Mouse (Mus musculus) induced T-regulatory cell, adult 2 months (primary cell): ENCODE measurements around the gene Dnmbp.
A peak's percentile ranks its signal among the peaks of the same experiment; 100 is the strongest.

Source experiments
- DNase-seq: peaks from one replicate; pipeline ENCODE4 v3.0.0-alpha.2; 2012; ENCODE audit warnings: low read depth

Dnmbp gene

DNA sequence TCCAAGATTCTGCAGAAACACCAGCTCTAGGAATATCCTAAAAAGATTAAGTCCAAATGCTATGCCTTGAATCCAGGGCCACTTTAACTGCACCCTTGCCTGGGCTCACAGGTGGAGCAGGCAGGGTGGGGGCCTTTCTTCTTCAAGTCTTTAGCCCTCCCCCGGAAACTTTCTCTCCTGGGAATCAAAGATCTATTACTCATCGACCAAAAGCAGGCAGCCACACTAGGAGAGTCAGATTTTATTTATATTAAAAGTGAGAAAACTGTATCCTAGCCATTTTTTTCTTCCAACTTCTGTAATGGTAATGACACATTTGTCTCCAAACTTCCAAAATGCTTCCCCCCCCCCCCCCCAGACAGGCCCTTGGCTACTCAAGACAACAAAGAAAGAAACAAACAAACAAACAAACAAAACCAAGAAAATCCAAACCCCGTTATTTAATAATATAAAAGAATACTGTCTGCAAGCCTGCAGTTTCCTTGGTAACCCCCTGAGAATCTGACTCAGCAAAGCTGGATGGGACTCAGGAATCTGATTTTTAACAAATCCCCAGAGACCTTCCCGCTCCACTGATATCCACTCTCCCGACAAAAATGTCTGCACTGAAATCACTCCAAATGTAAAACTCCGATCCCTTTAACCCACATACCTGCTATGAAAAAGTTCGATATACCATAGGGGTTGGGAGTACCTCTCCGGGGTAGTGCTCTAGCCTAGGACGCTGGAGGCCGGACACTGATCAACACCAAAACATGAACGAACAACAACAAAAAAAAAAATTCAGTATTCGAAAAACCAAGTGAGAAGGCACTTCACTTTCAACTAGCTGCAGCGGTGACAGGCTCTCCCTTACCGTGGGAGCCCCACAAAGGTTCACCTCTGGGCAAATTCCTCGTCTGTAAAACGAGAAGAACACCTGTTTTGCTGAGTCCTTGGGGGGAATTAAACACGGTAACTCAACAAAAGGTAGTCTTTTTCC lies 61.6 kb downstream of the Dnmbp start:
- no peak for DNase-seq

GRCm38 (mm10) chr19:43877364-43877763 lies 62.6 kb downstream of the Dnmbp start:
- no peak for DNase-seq

DNA sequence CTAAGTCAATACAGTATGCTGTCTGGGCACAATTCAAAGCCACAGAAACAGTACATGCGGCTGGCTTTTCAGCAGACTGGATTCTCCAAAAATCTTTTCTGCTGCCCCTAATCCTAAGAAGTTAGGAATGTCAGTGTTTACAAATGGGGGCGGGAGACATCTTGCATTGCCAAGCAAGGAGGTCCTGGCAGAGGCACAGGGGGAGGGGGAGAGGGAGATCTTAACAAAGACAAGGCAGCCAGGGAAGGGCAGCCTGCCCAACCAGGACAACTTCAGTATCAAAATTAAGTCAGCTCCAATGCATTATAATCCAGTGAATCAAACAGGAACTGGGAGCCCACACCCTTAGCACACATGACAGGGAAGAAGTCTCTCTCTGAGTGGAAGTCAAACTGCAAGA lies 64.0 kb downstream of the Dnmbp start:
- DNase-seq = no peak

GRCm38 (mm10) chr19:43874351-43874750 lies 65.6 kb downstream of the Dnmbp start:
- DNase-seq = no peak

DNA sequence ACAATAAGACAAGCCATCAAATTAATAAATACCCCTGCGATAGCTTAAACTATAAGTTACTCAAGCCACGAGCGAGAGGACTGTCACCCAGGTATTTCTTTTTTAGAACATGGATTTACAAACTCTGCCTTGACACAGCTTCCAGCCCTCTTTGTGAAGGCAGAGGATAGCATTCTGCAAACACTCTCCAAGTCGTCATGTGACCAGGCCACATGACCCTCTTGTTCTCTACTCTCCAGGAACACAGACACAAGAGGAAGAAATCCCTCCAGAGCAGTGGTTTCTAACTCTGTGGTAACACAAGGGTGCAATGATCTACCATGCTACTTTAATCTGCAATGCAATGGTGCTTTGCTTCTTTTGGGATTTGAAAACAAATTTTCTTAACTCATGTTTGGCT lies 69.6 kb downstream of the Dnmbp start:
- no peak for DNase-seq

DNA sequence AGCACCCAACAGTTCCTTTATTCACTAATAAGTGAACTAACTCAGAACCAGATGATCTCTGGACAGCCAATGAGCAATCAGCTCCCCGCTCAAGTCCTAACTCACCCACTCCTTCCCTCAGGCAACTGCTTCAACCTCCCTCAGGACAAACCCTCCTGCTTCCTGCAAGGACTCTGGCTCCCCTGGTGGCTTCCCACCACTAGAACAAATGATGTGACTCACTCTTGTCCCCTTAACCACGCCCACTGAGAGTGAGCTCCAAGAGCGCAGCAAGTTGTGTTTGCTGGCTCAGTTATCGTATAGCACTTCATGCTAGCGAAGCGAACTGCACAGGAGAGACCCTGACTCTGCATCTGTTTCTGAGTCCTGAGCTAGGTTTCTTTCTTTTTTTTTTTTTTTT lies 82.6 kb downstream of the Dnmbp start:
- no peak for DNase-seq

GRCm38 (mm10) chr19:43852837-43853545 lies 87.0 kb downstream of the Dnmbp start:
- DNase-seq = peak; percentile 31

- peak; percentile 89 for DNase-seq
Measured at GRCm38 (mm10) chr19:43851996-43852630, 87.9 kb downstream of the Dnmbp start.

DNA sequence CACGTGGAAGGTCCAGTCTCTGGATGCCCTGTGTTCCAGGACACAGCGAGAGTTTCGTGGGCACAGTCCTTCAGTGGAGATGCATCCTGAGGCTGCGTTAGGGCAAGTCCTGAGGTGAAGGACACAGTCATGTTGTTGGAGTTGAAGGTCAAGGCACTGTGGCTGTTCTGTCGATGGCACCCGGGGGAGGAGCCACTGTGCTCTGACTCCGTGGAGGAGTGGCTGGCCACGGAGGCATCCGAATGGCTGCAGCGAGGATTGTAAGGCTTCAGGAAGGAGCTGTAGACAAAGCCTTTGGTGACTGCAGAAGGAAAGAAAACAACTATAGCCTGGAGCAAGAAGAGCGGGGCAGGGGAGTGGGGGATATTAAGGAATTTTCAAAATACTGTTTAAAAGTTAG lies 90.0 kb downstream of the Dnmbp start:
- DNase-seq = no peak

DNA sequence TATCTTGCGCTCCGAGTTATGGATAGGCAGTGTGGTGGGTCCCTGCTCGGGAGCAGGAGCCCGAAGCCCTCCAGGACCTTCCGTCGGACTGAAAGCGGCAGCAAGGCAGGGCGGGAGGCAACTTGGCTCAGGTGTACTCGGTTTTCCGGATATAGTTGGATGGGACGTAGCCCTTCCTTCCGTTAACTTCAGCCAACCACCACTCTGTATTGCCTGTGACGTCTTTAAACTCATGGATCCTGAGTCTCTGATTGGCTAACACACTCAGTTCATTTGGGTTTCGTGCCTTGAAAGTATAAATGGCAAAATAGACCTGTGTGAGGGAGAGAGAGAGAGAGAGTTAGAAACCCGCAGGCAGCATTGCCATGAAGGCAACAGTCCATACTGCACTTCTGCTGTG lies 92.0 kb downstream of the Dnmbp start:
- DNase-seq = no peak

- DNase-seq = no peak
Measured at GRCm38 (mm10) chr19:43847056-43847455, 92.9 kb downstream of the Dnmbp start.

- no peak for DNase-seq
Measured at GRCm38 (mm10) chr19:43845331-43845908, 94.6 kb downstream of the Dnmbp start.

DNA sequence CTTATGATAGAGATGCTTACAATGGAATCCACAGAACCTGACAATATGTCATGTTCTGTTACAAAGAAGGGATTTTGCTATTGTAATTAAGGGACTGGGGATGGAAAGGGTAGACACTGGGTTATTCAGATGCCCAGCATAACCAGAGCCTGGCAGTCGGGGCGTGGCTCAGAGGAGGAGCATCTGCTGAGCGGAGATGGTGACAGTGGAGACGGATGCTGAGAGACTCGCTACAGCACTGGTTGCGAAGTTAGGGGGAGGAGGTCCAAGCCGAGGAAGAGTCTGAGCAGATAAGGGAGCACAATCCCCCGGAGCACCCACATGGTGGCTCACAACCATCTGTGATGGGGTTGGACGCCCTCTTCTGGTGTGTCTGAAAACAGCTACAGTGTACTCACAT lies 96.8 kb downstream of the Dnmbp start:
- DNase-seq = no peak

- peak; percentile 83 for DNase-seq
Measured at GRCm38 (mm10) chr19:43832425-43833069, 107.4 kb downstream of the Dnmbp start.

GRCm38 (mm10) chr19:43826855-43827254 lies 113.1 kb downstream of the Dnmbp start:
- DNase-seq = no peak

- no peak for DNase-seq
Measured at GRCm38 (mm10) chr19:43815661-43816414, 124.2 kb downstream of the Dnmbp start.

DNA sequence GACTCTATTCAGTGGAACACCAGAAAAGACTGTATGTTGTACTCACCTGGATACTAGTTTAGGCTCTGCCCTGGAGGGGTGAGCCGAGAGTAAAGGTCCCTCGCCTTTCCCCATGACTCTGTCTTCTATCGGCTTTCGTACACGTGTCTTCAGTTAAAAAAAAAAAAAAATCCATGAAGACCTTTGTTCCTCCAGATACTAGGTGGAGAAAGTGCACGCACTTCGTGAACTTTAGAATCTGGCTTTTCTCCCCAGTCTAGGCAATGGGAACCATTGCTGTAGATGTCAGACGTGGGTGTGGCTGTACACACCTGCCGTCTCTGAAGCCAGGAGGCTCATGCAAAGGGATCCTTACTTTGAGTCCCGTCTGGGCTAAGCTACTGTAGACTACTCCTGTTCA lies 126.7 kb downstream of the Dnmbp start:
- DNase-seq = no peak

DNA sequence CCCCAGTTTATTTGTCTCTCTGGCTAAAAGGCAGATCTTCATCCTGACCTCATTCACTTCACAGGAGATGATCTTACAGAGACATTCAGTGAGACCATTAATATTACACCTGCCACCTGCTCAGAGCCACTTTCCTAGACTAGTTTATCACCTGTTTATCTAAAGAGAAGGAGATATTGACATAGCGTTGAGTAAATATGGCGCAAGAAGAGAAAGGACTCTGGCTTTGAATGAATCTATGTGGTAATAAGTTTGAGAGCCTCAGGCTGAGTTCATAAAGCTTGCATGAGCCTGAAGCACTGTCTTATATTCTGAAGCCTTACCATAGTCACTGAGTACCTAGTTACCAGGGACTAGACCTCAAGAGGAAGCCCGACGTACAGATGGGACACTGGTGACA lies 128.6 kb downstream of the Dnmbp start:
- DNase-seq = no peak

DNA sequence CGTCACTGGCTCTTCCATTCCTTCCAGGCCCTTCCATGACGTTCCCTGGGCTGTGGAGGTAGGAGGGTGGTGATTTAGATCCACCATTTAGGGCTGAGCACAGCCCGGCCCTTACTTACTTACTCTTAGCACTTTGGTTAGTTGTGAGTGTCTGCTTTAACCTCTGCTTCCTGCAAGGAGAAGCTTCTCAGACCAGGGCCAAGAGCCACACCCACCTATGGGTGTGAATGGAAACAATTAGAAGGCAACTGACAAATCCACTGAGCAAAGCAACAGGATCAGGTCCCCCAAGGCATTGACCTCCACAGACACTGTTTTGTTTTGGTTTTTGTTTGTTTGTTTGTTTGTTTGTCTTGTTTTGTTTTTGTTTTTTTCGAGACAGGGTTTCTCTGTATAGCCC lies 130.7 kb downstream of the Dnmbp start:
- DNase-seq = peak; percentile 19

GRCm38 (mm10) chr19:43803866-43804265 lies 136.1 kb downstream of the Dnmbp start:
- DNase-seq = no peak

GRCm38 (mm10) chr19:43801427-43802051 lies 138.5 kb downstream of the Dnmbp start:
- DNase-seq = no peak
